Mouse (Mus musculus) liver, adult 2 months (tissue): ENCODE data around the gene Tgds.

Experiments used
- CTCF ChIP-seq: fragments of 200-500 bp; IDR thresholded peaks from 2 replicates; pipeline ENCODE4 v1.5.1; 2011; ENCODE audit warnings: low read depth, low read length, control low read depth
- POLR2A ChIP-seq: fragments of 200-500 bp; IDR thresholded peaks from 2 replicates; pipeline ENCODE4 v1.6.1; 2011; ENCODE audit warnings: low read length, control low read depth; ENCODE audit not compliant: insufficient read depth; ENCODE audit errors: extremely low read depth

GRCm38 (mm10) chr14:118179251-118179650 is 46.7 kb upstream of the Tgds start:
- no peak for TF ChIP-seq POLR2A
- no peak for TF ChIP-seq CTCF
